Mouse (Mus musculus): ENCODE measurements around the gene Enpp5.
A peak's percentile ranks its signal among the peaks of the same experiment; 100 is the strongest.

Gene Enpp5

GRCm38 (mm10) chr17:44090916-44091315, 12.3 kb downstream of the Enpp5 start:
- no peak for DNase-seq (ENCODE audit: extremely low read depth, low read depth)

- no peak for DNase-seq (ENCODE audit: extremely low read depth, low read depth)
Measured at GRCm38 (mm10) chr17:44091512-44091911, 12.9 kb downstream of the Enpp5 start.

GRCm38 (mm10) chr17:44100486-44100885, 21.9 kb downstream of the Enpp5 start:
- no peak for DNase-seq (ENCODE audit: extremely low read depth, low read depth)

- no peak for DNase-seq (ENCODE audit: extremely low read depth, low read depth)
Measured at GRCm38 (mm10) chr17:44100906-44101305, 22.3 kb downstream of the Enpp5 start.

GRCm38 (mm10) chr17:44101961-44102360, 23.3 kb downstream of the Enpp5 start:
- DNase-seq (ENCODE audit: extremely low read depth, low read depth), result no peak

GRCm38 (mm10) chr17:44105287-44106138, 26.9 kb downstream of the Enpp5 start, which contains the start of gene Enpp4:
Enpp4 (minus strand) TSS chr17:44105809.
- DNase-seq (ENCODE audit: extremely low read depth, low read depth), result peak; percentile 86

- no peak for DNase-seq (ENCODE audit: extremely low read depth, low read depth)
Measured at GRCm38 (mm10) chr17:44108331-44108730, 29.7 kb downstream of the Enpp5 start.

- DNase-seq (ENCODE audit: extremely low read depth, low read depth), result peak; percentile 68
Measured at GRCm38 (mm10) chr17:44116584-44116983, 38.0 kb downstream of the Enpp5 start.

GRCm38 (mm10) chr17:44117721-44118120, 39.1 kb downstream of the Enpp5 start:
- peak; percentile 71 for DNase-seq (ENCODE audit: extremely low read depth, low read depth)

GRCm38 (mm10) chr17:44118231-44118630, 39.6 kb downstream of the Enpp5 start:
- no peak for DNase-seq (ENCODE audit: extremely low read depth, low read depth)

GRCm38 (mm10) chr17:44121366-44122100, 42.9 kb downstream of the Enpp5 start:
- DNase-seq (ENCODE audit: extremely low read depth, low read depth), result no peak

GRCm38 (mm10) chr17:44129092-44129750, 50.6 kb downstream of the Enpp5 start:
- no peak for DNase-seq (ENCODE audit: extremely low read depth, low read depth)

- no peak for DNase-seq (ENCODE audit: extremely low read depth, low read depth)
Measured at GRCm38 (mm10) chr17:44130429-44130828, 51.8 kb downstream of the Enpp5 start.

- no peak for DNase-seq (ENCODE audit: extremely low read depth, low read depth)
Measured at GRCm38 (mm10) chr17:44134106-44134505, 55.5 kb downstream of the Enpp5 start.

GRCm38 (mm10) chr17:44134545-44134944, 55.9 kb downstream of the Enpp5 start:
- no peak for DNase-seq (ENCODE audit: extremely low read depth, low read depth)

GRCm38 (mm10) chr17:44136018-44136417, 57.4 kb downstream of the Enpp5 start:
- DNase-seq (ENCODE audit: extremely low read depth, low read depth), result no peak
